Mouse (Mus musculus): ENCODE results near the gene Dgat2. TPM values are rescaled to one million over a fixed set of nuclear protein-coding genes. Genes with fewer than 3 reads are reported as not detected.

Gene Dgat2
- total RNA-seq, 2 experiments from 2014 or later: 89.2 to 100 TPM

DNA sequence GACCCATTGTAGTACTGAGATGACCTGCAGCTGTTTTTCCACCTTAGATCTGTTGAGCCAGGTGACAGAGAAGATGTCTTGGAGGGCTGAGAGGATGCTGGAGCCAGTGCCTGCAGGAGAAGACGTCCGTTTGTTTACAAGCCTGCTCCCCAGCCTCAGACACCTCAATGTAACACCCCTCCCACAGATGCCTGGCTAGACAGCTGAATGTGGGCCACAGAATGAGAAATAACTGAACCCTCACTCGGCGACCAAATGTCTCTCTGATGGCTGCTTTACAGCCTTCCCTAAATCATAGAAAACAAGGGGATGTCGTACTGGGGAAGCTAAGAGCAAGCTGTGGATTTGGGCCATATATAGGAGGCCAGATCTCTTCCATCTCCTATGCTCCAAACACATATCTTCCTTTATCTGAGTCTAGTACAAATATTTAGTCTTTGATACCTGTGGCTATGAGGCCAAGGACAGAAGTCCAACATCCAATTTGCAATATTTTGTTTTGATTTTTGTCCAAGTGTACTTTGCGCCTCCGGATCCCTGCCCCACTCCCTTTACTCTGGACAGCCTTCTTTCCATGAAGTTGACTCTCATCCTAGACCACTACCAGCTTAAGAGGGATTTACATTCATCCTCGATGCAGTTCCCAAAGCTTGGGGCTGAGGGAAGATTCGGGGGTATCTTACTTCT is 12.7 kb downstream of the Dgat2 start:
- DNase-seq (ENCODE audit: low spot score in 2 of 2): no peak
- intact Hi-C loops (cut with DNase I): no loop called here

- DNase-seq (ENCODE audit: low spot score in 2 of 2): no peak
- intact Hi-C loops (cut with DNase I): no loop called here
Observed at GRCm38 (mm10) chr7:99168756-99169155, 13.8 kb downstream of the Dgat2 start.

DNA sequence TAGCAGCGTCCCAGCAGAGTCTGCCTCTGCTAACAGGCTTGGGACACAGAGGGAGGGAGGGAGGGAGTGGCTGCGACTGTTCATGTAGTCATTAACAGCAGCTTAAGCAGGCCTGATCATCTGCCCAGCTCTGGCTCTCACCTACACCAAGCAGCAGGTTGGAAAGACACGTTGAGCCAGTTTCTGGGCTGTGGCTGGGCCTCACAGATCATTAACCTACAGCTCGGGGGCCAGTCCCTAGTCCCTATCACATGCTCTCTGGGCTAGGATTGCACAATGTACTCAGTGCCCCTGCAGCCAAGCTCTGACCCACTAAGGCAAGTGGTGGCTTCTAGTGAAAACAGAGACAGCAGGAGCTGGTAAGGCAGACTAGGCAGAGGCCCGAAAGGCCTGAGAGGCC is 14.6 kb downstream of the Dgat2 start:
- intact Hi-C loops (cut with DNase I): no loop called here
- no peak for DNase-seq (ENCODE audit: low spot score in 2 of 2)

DNA sequence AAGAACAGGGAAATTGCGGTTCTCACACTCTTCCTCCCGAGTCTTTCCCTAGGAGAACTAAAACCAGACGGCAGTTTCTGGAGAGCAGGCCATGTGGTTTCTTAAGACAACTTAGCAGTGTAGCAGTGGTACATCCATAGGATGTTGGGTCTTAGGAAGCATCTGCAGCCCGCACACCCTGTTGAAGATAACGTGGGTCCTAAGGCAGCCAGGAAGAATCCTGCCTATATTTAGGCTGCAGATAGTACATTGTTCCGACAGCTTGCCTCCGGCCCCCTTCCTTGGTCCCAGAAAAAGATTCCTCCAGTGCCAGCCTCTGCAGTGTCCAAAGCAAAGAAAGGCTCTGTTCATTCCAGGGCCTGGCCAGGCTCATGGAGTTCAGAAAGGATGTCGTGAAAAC is 16.4 kb downstream of the Dgat2 start:
- intact Hi-C loops (cut with DNase I): no loop called here
- peak in 1 of 2 experiments; percentile 52 for DNase-seq (ENCODE audit: low spot score in 2 of 2)

- DNase-seq (ENCODE audit: low spot score in 2 of 2): no peak
- intact Hi-C loops (cut with DNase I): no loop called here
Observed at GRCm38 (mm10) chr7:99164873-99165410, 17.6 kb downstream of the Dgat2 start.

DNA sequence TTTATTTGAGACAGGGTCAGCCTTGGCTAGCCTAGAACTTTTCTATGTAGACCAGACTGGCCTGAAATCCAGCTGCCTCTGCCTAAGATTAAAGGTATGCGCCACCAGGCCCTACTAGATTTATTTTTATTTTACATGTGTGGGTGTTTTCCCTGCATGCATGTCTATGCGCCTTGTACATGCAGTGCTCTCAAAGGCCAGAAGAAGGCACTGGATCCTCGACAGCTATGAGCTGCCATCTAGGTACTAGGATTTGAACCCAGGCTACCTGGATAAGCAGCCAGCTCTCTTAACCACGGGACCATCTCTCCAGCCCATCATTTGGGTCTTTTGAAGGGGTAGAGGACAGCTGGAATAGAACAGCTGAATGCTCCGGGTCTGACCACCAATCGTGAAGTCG is 20.1 kb downstream of the Dgat2 start:
- DNase-seq (ENCODE audit: low spot score in 2 of 2): no peak
- intact Hi-C loops (cut with DNase I): no loop called here

- no peak for DNase-seq (ENCODE audit: low spot score in 2 of 2)
- intact Hi-C loops (cut with DNase I): no loop called here
Observed at GRCm38 (mm10) chr7:99161961-99162360, 20.6 kb downstream of the Dgat2 start.

DNA sequence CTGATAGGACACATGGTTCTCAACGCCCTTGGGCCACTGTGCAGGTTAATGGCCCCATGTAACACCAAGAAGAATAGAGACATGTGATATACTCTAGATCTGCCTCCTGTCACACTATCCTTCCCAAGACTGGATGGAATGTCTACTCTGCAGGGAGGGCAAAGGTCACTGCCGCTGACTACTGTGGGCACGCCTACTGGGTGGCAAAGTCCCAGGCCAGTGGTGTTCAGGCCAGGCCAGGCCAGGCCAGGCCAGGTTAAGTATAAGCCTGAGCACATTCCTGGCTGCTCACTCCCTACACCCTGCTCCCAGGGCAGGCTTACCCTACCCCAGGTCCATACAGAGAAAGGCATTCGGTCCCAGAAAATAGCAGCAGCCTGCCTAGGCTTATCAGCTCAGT is 21.0 kb downstream of the Dgat2 start:
- intact Hi-C loops (cut with DNase I): no loop called here
- no peak for DNase-seq (ENCODE audit: low spot score in 2 of 2)

- no peak for DNase-seq (ENCODE audit: low spot score in 2 of 2)
Observed at GRCm38 (mm10) chr7:99160995-99161394, 21.5 kb downstream of the Dgat2 start.

GRCm38 (mm10) chr7:99159446-99159845 is 23.1 kb downstream of the Dgat2 start:
- DNase-seq (ENCODE audit: low spot score in 2 of 2): no peak
- intact Hi-C loops (cut with DNase I): no loop called here

More at GRCm38 (mm10) chr7:99160995-99161394, 21.5 kb downstream of the Dgat2 start:
- intact Hi-C loops (cut with DNase I): no loop called here

DNA sequence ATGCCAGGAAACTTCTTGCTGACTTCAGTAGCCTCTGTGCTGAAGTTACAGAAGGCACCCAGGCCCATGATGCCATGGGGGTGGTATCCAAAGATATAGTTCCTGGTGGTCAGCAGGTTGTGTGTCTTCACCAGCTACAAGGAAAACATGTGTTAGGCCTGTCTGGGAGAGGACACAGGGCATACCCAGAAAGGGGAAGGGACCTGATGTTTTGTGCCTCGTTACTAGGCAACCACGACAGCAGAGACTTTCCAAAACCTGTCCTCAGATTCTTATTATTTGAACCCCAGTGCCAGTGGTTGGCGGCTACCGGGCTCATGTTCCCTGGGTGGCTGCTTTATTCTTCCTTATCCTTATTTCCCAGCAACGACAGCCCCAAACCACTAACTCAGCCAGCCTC is 23.6 kb downstream of the Dgat2 start:
- intact Hi-C loops (cut with DNase I): no loop called here

DNA sequence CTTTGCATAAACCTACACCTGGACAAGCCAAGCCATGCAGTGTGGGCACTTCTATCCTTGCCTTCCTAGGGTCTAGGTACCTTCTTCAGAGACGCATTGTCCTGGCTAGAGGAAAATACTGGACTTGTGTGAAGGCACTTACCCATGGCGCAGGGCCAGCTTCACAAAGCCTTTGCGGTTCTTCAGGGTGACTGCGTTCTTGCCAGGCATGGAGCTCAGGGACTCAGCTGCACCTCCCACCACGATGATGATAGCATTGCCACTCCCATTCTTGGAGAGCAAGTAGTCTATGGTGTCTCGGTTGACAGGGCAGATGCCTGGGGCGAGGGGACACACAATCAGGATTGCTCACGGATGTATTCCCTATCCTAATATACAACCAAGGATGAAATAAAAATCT is 24.5 kb downstream of the Dgat2 start:
- no peak for DNase-seq (ENCODE audit: low spot score in 2 of 2)
- intact Hi-C loops (cut with DNase I): no loop called here

More for the DNA sequence above, 23.6 kb downstream of the Dgat2 start:
- no peak for DNase-seq (ENCODE audit: low spot score in 2 of 2)

GRCm38 (mm10) chr7:99156737-99157136 is 25.8 kb downstream of the Dgat2 start:
- no peak for DNase-seq (ENCODE audit: low spot score in 2 of 2)
- intact Hi-C loops (cut with DNase I): no loop called here

DNA sequence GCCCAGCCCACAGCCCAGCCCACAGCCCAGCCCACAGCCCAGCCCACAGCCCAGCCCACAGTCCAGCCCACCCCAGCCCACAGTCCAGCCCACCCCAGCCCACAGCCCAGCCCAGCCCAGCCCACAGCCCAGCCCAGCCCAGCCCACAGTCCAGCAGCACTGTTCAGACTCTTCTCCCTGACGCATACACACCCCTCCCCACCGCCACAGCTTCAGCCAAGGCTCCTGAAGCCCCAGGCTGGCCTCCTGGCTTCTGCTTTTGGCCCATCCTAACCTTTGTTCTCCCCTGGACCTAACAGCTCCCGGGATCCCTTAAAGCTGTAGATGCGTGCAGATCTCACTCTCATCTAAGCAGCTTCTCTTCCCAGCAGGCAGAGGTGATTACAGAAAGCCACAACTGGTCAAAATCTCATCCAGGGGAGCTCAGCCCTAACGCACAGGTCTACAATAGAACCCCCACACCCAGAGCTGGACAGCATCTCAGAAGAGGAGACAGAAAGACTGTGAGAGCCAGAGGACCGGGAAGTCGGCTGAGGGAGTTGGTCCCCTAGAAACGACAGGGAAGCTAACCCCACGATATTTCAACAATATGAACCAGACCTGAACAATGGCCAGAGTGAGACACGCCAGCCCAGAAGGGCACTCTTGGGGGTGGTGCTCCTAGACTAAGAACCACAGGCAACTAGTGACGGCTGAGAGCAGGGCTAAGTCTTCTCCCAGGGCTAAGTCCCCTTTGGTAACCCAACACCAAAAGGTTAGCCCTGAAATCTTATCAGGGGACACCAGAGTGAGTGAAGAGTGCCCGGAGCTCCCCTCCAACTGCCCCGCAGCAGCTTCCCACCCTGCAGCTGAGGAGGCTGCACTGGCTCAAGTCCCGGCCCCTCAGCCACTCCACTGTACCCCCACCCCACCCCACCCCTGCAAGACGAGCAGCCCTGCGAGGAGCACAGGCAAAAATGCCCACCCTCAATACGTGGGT is 26.9 kb downstream of the Dgat2 start:
- intact Hi-C loops (cut with DNase I): no loop called here
- no peak for DNase-seq (ENCODE audit: low spot score in 2 of 2)

- no peak for DNase-seq (ENCODE audit: low spot score in 2 of 2)
- intact Hi-C loops (cut with DNase I): no loop called here
Observed at GRCm38 (mm10) chr7:99154648-99155151, 27.8 kb downstream of the Dgat2 start.

DNA sequence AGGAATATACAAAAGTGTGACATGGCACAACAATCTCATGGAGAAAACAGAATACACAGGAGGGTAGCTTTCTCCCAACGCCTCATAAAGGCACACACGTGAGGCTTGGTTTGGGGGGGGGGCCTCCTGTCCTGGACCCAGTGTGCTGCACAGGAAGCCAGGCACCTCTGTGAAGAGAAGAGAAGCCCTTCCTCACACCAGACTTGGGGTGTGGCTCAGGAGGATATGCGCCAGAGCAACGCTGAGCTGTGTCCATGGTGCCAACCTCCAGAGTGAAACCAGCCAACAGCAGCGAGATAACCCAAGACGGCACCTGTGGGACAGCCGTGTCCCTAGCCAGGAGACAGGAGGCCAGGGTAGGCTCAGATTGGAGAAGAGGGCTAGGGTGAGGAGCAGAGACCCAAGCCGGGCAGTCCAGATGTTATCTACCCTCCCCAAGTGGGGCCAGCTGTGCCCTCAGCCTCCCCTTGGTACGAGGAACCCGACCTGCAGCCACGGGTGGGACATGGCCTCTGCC is 28.8 kb downstream of the Dgat2 start:
- intact Hi-C loops (cut with DNase I): no loop called here
- DNase-seq (ENCODE audit: low spot score in 2 of 2): no peak

- no peak for DNase-seq (ENCODE audit: low spot score in 2 of 2)
- intact Hi-C loops (cut with DNase I): no loop called here
Observed at GRCm38 (mm10) chr7:99152756-99153155, 29.8 kb downstream of the Dgat2 start.

- intact Hi-C loops (cut with DNase I): no loop called here
- DNase-seq (ENCODE audit: low spot score in 2 of 2): peak; percentile 97 to 98
Observed at GRCm38 (mm10) chr7:99151342-99151741, 31.2 kb downstream of the Dgat2 start.

GRCm38 (mm10) chr7:99149017-99149416 is 33.5 kb downstream of the Dgat2 start:
- no peak for DNase-seq (ENCODE audit: low spot score in 2 of 2)
- intact Hi-C loops (cut with DNase I): no loop called here

GRCm38 (mm10) chr7:99147494-99147893 is 35.0 kb downstream of the Dgat2 start:
- intact Hi-C loops (cut with DNase I): no loop called here
- no peak for DNase-seq (ENCODE audit: low spot score in 2 of 2)
